Mouse (Mus musculus) C2C12 (cell line): ENCODE data around the gene Gm20388.

Source experiments
- CTCF ChIP-seq: IDR thresholded peaks from one replicate; pipeline ENCODE4 v1.5.1; 2011; ENCODE audit not compliant: control insufficient read depth, insufficient read depth, insufficient read length
- USF1 ChIP-seq: IDR thresholded peaks from one replicate; pipeline ENCODE4 v1.6.1; 2011; ENCODE audit warnings: low read depth, mild to moderate bottlenecking, control low read depth, moderate library complexity

- TF ChIP-seq CTCF: no peak
- TF ChIP-seq USF1: no peak
These were observed 3322.7 kb downstream of the Gm20388 start for GRCm38 (mm10) chr8:123233300-123233699.
